Mouse (Mus musculus) forebrain, embryonic 13.5 days (tissue): ENCODE data around the gene Thoc3. TPM values are rescaled to one million over a fixed set of nuclear protein-coding genes. Genes with fewer than 3 reads are reported as not detected.
"Not testable (repeated sequence)": the region's sequence is repeated elsewhere in the genome, so short reads cannot be mapped to it uniquely, and the experiment has no call there.

ENCODE experiments used
- ATAC-seq: fragments of 200-750 bp; cut with Nextera tagmentation; 2 replicates; pipeline ENCODE4 v1.8.0; 2017
- H3K27ac ChIP-seq: fragments of 300-500 bp; sonication (generic); 2 replicates; pipeline ENCODE4 v1.5.1; 2015; ENCODE audit warnings: inconsistent platforms, mild to moderate bottlenecking, moderate library complexity
- H3K27me3 ChIP-seq: fragments of 300-500 bp; sonication (generic); 2 replicates; pipeline ENCODE4 v1.6.1; 2015; ENCODE audit warnings: mild to moderate bottlenecking, inconsistent platforms
- H3K36me3 ChIP-seq: fragments of 300-500 bp; sonication (generic); 2 replicates; pipeline ENCODE4 v1.6.1; 2015; ENCODE audit warnings: mild to moderate bottlenecking, inconsistent platforms; ENCODE audit not compliant: poor library complexity, severe bottlenecking
- H3K4me1 ChIP-seq: fragments of 300-500 bp; sonication (generic); 2 replicates; pipeline ENCODE4 v1.6.1; 2015; ENCODE audit warnings: inconsistent platforms
- H3K4me2 ChIP-seq: fragments of 300-500 bp; sonication (generic); 2 replicates; pipeline ENCODE4 v1.6.1; 2015; ENCODE audit warnings: inconsistent platforms, mild to moderate bottlenecking, moderate library complexity
- H3K4me3 ChIP-seq: fragments of 300-500 bp; sonication (generic); 2 replicates; pipeline ENCODE4 v1.5.1; 2015; ENCODE audit warnings: mild to moderate bottlenecking, inconsistent platforms
- H3K9ac ChIP-seq: fragments of 300-500 bp; sonication (generic); 2 replicates; pipeline ENCODE4 v1.6.1; 2015; ENCODE audit warnings: mild to moderate bottlenecking, inconsistent platforms
- H3K9me3 ChIP-seq: fragments of 300-500 bp; sonication (generic); replicated peaks from 2 replicates; pipeline ENCODE4 v1.6.1; 2016; ENCODE audit warnings: inconsistent platforms
- WGBS: fragments of 180-500 bp; shearing (Covaris S2); methylation state at CpG from one replicate; pipeline ENCODE4 v1.1.7; 2015; 5-methylcytosine and 5-hydroxymethylcytosine counted together
- polyA plus RNA-seq: library from polyadenylated mRNA; unstranded; fragments of >200 nt; fragmentation: Nextera tagmentation; extraction: Ambion mirVana; gene quantifications from 2 replicates; pipeline ENCODE4 v1.2.1, GENCODE M21; 2015

Gene Thoc3
- 108 and 113 TPM in 2 replicates for polyA plus RNA-seq

DNA sequence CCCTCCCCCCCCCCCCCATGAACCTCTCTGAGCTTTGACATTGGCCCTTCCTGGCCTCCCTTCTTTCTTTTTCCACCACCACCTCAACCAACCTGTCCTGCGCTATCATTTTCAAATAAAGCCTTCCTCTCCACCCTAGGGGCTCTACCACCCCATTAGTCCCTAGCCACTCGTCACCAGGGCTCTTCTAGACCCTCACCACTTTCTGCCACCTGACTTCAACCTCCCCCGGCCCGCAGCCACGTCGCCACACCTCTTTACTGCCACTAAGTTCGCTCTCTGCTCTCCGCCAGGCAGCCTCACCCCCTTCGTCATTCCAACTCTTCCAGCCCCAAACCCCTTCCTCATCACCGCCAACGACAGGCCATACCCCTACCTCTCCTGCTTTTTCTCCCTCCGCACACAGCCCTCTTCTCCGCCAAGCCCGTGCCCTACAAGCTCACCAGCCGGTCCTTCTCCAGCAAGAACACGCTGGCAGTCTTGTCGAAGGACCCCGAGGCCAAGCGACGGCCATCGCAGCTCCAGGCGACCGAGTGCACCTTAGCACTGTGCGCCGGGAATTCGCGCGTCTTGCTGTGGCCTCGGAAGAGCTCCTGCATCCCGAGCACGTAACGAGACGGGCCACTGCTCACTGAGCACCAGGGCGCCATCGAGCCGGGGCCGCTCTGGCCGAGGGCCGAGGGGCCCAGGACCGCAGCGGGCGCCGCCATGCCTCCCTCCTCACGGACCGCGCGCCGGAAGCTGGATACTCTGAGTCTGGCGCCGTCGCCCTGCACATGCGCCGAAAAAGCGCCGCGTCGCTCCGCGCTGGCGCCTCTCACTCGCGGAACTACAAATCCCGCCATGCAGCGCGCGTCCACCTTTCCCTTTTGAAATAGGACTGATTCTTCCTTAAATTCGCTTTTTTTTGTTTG lies at the start of gene Thoc3:
Gene Thoc3 (minus strand): TSS at position 752 of the 914 bp plus-strand sequence.
- H3K36me3 ChIP-seq, result peaks cover 43% of the 10 kb centered on the region
- under 1% methylated on average over 67 of the region's 67 CpGs for WGBS
- peak; percentile 99 for ATAC-seq
- peak within 1 kb of the TSS; percentile 93 for H3K4me2 ChIP-seq
- peak within 1 kb of the TSS; percentile 66 for H3K4me3 ChIP-seq
- peaks cover 12% of the 10 kb centered on the region for H3K4me1 ChIP-seq
- H3K27me3 ChIP-seq, result no peaks in the 10 kb centered on the region
- H3K9ac ChIP-seq, result peak within 1 kb of the TSS; percentile 81
- peaks cover 13% of the 10 kb centered on the region for H3K9me3 ChIP-seq
- H3K27ac ChIP-seq, result no peak within 1 kb of the TSS

DNA sequence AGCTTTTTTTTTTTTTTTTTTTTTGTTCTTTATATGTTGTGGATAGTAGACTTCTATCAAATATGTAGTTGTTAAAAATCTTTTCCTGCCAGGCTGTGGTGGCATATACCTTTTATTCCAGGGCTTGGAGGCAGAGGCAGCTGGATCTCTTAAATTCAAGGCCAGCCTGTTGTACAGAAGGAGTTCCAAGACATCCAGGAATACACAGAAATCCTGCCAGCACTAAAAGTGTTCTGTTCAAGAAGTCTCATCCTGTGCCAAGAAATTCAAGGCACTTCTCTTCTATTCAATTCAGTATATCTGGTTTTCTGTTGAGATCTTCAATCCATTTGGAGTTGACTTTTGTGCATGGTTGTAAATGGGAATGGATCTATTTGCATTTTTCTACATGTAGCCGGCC lies 37.3 kb upstream of the Thoc3 start:
- Histone ChIP-seq H3K27me3 (0 out of 2 replicates have a peak, but pooled peaks cover 8% of the 10 kb centered on the region), H3K36me3 (0 out of 2 replicates have a peak, but pooled peaks cover 2% of the 10 kb centered on the region), H3K4me3 (no peak overlapping the region), H3K4me1 (peaks cover 17% of the 10 kb centered on the region), H3K27ac (no peak overlapping the region), H3K9ac (no peak overlapping the region), H3K4me2 (no peak overlapping the region), H3K9me3 (no peaks in the 10 kb centered on the region)
- 90% methylated on average over 1 of the region's 1 CpGs for WGBS
- ATAC-seq, result no peak

DNA sequence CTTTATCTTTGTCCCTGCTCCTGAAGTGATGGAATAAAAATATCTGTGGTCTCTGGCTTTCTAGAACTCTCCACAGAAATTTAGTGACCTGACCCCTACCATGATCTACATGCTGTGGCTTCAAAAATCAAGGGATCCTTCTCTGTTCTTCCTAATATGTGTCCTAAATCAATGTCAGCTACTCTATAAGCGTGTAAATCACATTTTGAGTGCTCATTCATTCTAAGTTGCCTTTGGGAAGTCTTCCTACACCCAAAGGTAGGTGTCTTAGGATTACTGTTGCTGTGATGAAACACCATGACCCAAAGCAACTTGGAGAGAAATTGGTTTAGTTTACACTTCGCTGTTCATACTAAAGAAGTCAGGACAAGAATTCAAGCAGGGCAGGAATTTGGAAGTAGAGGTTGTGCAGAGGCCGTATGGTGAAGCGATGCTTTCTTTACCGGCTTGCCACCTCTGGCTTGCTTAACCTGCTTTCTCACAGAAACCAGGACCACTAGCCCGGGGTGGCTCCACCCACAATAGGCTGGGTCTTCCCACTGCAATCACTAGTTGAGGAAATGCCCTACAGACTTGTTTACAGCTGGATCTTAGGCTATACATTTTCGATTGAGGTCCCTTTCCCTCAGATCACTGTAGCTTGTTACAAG lies 36.1 kb upstream of the Thoc3 start:
- Histone ChIP-seq H3K36me3 (0 out of 2 replicates have a peak, but pooled peaks cover 2% of the 10 kb centered on the region), H3K4me2 (peak overlapping the region; percentile 90), H3K27me3 (0 out of 2 replicates have a peak, but pooled peaks cover 8% of the 10 kb centered on the region), H3K4me3 (peak overlapping the region; percentile 73), H3K9ac (peak overlapping the region; percentile 87), H3K27ac (peak overlapping the region; percentile 79), H3K9me3 (no peaks in the 10 kb centered on the region), H3K4me1 (peaks cover 17% of the 10 kb centered on the region)
- no peak for ATAC-seq
- WGBS, result 51% methylated on average over 7 of the region's 7 CpGs

DNA sequence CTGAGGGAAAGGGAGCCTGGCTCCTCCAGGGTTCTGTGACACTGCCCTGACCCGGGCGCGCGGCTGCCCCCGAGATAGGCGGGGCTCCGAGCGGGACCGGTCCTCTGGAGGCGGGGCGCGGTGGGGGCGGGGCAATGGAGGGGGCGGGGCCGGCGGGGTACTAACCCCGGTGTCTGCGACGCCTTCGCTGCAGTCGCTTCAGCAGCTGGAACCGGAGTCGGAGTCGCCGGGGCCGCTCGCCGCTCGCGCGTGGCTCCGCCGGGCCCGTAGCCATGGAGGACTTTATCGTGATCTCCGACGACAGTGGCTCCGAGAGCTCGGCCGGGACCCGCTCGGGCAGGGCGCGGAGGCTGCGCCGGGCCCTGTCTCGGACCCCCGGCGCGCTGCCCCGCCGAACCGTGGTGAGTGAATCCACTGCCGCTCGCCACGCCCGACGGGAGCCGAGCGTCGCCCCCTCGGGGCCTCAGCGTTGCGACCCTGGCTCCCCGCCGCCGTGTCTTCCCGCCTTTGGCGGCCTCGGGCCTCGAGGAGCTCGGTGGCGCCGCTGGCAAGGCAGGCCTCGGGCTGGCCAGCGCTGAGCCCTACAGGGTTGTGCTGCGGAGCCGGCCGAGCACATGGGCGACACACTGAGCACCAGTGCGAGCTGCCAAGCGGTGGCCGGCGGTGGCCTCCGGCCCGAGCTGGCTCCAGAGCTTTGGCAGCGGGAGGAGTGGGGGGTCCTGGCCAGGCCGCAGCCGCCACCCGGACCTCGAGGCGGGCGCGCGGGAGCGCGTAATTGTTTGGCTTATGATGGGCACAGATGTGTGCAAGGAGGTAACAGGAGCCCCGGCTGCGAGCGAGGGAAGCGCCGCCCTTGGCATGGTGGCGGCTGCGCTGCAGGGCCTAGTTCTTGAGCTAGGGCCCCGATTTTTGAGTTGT lies 35.2 kb upstream of the Thoc3 start, which contains the start of gene Simc1:
Gene Simc1 (plus strand): TSS at position 176 of the 918 bp plus-strand sequence.
- peaks cover 17% of the 10 kb centered on the region for H3K4me1 ChIP-seq
- WGBS, result 1% methylated on average over 89 of the region's 105 CpGs
- peak; percentile 92 for ATAC-seq

DNA sequence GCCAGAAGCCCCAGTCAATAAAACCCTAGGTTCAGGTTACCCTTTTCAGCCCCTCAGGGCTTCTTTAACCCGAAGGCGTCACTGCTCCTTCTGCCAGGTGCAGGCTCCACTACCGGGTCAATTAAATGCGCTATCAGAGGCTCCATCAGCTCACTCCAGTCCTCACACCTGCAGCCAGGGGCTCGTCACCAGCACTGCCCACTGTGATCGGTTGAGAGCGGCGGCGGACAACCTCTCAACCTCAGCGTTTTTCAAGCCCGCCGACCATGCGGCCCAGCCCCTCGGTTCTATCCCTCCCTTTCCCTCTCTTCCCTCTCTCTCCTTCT lies 34.6 kb upstream of the Thoc3 start:
- Histone ChIP-seq H3K9ac (peak overlapping the region; percentile 87), H3K9me3 (no peaks in the 10 kb centered on the region), H3K4me2 (peak overlapping the region; percentile 90), H3K27ac (peak overlapping the region; percentile 79), H3K27me3 (0 out of 2 replicates have a peak, but pooled peaks cover 8% of the 10 kb centered on the region), H3K36me3 (no peaks in the 10 kb centered on the region), H3K4me1 (peaks cover 17% of the 10 kb centered on the region), H3K4me3 (peak overlapping the region; percentile 73)
- 2% methylated on average over 14 of the region's 14 CpGs for WGBS
- peak; percentile 70 for ATAC-seq

More for the DNA sequence above, 35.2 kb upstream of the Thoc3 start, which contains the start of gene Simc1:
- Histone ChIP-seq H3K4me3 (peak within 1 kb of the TSS; percentile 73), H3K4me2 (peak within 1 kb of the TSS; percentile 90), H3K36me3 (0 out of 2 replicates have a peak, but pooled peaks cover 2% of the 10 kb centered on the region), H3K27me3 (0 out of 2 replicates have a peak, but pooled peaks cover 8% of the 10 kb centered on the region), H3K9ac (peak within 1 kb of the TSS; percentile 87), H3K9me3 (no peaks in the 10 kb centered on the region), H3K27ac (peak within 1 kb of the TSS; percentile 79)

DNA sequence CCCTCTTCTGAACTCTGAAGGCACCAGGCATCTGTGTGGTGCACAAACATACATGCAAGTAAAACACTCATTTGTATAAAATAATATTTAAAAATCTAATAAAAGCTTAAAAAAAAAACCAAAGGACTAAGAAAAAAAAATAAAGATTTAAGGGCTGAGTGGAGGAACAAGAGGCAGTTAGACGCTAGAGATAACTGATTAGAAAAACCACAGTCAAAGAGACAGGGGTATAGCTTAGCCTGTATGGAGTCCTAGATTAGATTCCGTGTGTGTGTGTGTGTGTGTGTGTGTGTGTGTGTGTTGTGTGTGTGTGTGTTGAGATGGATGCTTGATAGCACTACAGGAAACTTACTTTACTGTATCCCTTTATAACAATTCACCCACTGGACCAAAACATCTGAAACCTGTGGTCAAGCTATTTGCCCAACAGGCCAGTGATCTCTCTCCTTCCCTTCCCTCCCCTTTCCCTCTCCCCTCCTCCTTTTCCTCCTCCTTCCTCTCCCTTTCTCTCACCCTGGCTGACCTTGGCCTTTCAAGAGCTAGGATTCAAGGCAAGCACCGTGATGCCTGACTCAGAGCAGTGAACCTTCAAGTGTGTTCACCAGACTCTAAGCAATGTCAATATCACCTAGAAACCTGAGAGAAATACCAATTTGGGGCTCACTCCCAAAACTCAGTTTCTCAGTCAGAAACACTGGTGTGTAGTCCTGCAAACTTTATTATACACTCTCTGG lies 33.5 kb upstream of the Thoc3 start:
- no peak overlapping the region for H3K4me3 ChIP-seq
- H3K4me1 ChIP-seq, result peaks cover 17% of the 10 kb centered on the region
- H3K27ac ChIP-seq, result no peak overlapping the region
- H3K36me3 ChIP-seq, result no peaks in the 10 kb centered on the region
- no peaks in the 10 kb centered on the region for H3K9me3 ChIP-seq
- ATAC-seq, result no peak
- no peak overlapping the region for H3K9ac ChIP-seq
- H3K27me3 ChIP-seq, result 0 out of 2 replicates have a peak, but pooled peaks cover 8% of the 10 kb centered on the region
- 63% methylated on average over 3 of the region's 3 CpGs for WGBS
- no peak overlapping the region for H3K4me2 ChIP-seq

DNA sequence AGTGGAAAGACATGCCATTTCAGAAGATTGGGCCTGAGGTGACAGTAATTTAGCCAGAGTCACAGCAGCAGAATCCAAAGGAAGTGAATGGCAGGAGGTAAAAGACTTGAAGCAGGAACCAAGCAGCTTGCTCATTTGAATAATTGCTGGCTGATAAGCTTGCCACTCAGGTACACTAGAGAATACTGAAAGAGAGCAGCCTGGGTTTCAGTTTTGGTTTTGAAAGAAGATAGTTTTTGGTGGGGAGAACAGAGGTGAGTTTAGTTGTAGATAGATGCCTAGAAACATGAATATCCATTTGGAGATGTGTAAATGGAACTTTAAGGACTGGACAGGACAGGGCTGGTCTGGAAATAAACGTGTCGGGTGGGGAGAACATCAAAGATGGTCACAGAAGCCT lies 32.7 kb upstream of the Thoc3 start:
- no peak overlapping the region for H3K4me3 ChIP-seq
- H3K9me3 ChIP-seq, result no peaks in the 10 kb centered on the region
- H3K9ac ChIP-seq, result no peak overlapping the region
- no peak for ATAC-seq
- peaks cover 17% of the 10 kb centered on the region for H3K4me1 ChIP-seq
- H3K27me3 ChIP-seq, result 0 out of 2 replicates have a peak, but pooled peaks cover 8% of the 10 kb centered on the region
- no peaks in the 10 kb centered on the region for H3K36me3 ChIP-seq
- no peak overlapping the region for H3K4me2 ChIP-seq
- WGBS, result 79% methylated on average over 2 of the region's 2 CpGs
- H3K27ac ChIP-seq, result no peak overlapping the region

DNA sequence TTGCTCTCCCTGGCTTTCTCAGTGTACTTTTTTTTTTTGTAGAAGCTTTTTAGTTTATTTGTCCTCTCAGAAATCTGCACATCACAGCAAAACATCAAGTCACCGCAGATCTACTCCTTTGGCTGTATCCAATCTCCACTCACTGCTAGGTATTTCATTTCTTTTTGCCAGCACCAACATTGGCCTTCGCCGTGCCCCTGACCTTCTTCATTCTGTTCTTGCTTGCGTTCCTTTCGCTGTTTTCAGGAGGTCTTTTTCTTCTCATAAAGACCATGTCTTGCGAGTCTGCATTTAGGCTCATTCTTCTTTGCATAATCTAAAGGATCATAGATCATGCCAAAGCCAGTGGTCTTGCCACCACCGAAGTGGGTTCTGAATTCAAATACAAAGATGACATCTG lies 30.9 kb upstream of the Thoc3 start:
- not testable (repeated sequence) for H3K9me3 ChIP-seq, H3K9ac ChIP-seq, H3K27me3 ChIP-seq, H3K36me3 ChIP-seq, ATAC-seq, H3K4me1 ChIP-seq, H3K27ac ChIP-seq, H3K4me2 ChIP-seq, H3K4me3 ChIP-seq
- 94% methylated on average over 7 of the region's 7 CpGs for WGBS

DNA sequence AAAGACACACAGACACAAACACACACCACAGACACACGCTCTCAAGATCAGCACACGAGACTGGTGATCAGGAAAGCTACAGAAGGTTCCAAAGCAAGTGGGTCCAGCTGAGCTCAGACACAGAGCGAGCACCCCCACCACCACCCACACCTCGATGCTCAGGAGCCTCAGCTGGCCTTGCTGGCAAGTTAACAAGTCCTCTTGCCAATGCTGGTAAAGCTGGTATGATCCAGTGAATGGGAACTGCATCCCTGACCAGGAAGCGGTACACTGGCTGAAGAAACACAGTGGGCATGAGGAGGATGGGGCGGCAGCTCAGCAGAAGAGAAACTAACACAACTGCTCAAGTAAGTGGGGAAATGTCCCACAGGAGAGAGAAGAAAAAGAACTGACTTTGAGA lies 22.7 kb upstream of the Thoc3 start:
- no peaks in the 10 kb centered on the region for H3K27me3 ChIP-seq
- no peak overlapping the region for H3K4me2 ChIP-seq
- H3K4me1 ChIP-seq, result no peaks in the 10 kb centered on the region
- H3K9ac ChIP-seq, result no peak overlapping the region
- no peaks in the 10 kb centered on the region for H3K9me3 ChIP-seq
- no peak for ATAC-seq
- no peaks in the 10 kb centered on the region for H3K36me3 ChIP-seq
- no peak overlapping the region for H3K4me3 ChIP-seq
- H3K27ac ChIP-seq, result no peak overlapping the region
- WGBS, result 84% methylated on average over 6 of the region's 6 CpGs

GRCm38 (mm10) chr13:54490411-54490810 lies 21.8 kb upstream of the Thoc3 start:
- Histone ChIP-seq H3K27ac (no peak overlapping the region), H3K4me3 (no peak overlapping the region), H3K4me2 (no peak overlapping the region), H3K27me3 (no peaks in the 10 kb centered on the region), H3K36me3 (no peaks in the 10 kb centered on the region), H3K4me1 (no peaks in the 10 kb centered on the region), H3K9me3 (no peaks in the 10 kb centered on the region), H3K9ac (no peak overlapping the region)
- ATAC-seq, result no peak
- WGBS, result 83% methylated on average over 5 of the region's 5 CpGs

- ATAC-seq, result no peak
- no peak overlapping the region for H3K27ac ChIP-seq
These were observed 12.8 kb upstream of the Thoc3 start for GRCm38 (mm10) chr13:54481498-54481897.

More at GRCm38 (mm10) chr13:54481498-54481897, 12.8 kb upstream of the Thoc3 start:
- H3K36me3 ChIP-seq, result no peaks in the 10 kb centered on the region
- H3K4me1 ChIP-seq, result no peaks in the 10 kb centered on the region
- no peak overlapping the region for H3K9ac ChIP-seq
- H3K4me3 ChIP-seq, result no peak overlapping the region
- 89% methylated on average over 14 of the region's 14 CpGs for WGBS
- no peaks in the 10 kb centered on the region for H3K27me3 ChIP-seq
- no peaks in the 10 kb centered on the region for H3K9me3 ChIP-seq
- H3K4me2 ChIP-seq, result no peak overlapping the region
